Mouse (Mus musculus): ENCODE results near the gene Scube2. TPM values are rescaled to one million over a fixed set of nuclear protein-coding genes. Genes with fewer than 3 reads are reported as not detected.
A peak's percentile ranks its signal among the peaks of the same experiment; 100 is the strongest.

The Scube2 gene
- total RNA-seq, 2 experiments from 2014 or later, result not detected

GRCm38 (mm10) chr7:109807616-109808485 is 57.6 kb downstream of the Scube2 start:
- no peak for ATAC-seq (replicated peaks; ENCODE audit: low FRiP score, low TSS enrichment, poor library complexity, severe bottlenecking)

- peak; percentile 89 for ATAC-seq (replicated peaks; ENCODE audit: low FRiP score, low TSS enrichment, poor library complexity, severe bottlenecking)
Measured at GRCm38 (mm10) chr7:109804843-109805242, 60.6 kb downstream of the Scube2 start.

GRCm38 (mm10) chr7:109804355-109804754 is 61.1 kb downstream of the Scube2 start:
- 0 out of 2 replicates have a peak, but pooled peaks have one; percentile 2 for ATAC-seq (replicated peaks; ENCODE audit: low FRiP score, low TSS enrichment, poor library complexity, severe bottlenecking)

- no peak for ATAC-seq (replicated peaks; ENCODE audit: low FRiP score, low TSS enrichment, poor library complexity, severe bottlenecking)
Measured at GRCm38 (mm10) chr7:109803516-109803915, 62.0 kb downstream of the Scube2 start.

- no peak for ATAC-seq (replicated peaks; ENCODE audit: low FRiP score, low TSS enrichment, poor library complexity, severe bottlenecking)
Measured at GRCm38 (mm10) chr7:109800626-109801025, 64.9 kb downstream of the Scube2 start.

- ATAC-seq (replicated peaks; ENCODE audit: low FRiP score, low TSS enrichment, poor library complexity, severe bottlenecking), result no peak
Measured at GRCm38 (mm10) chr7:109799168-109799567, 66.3 kb downstream of the Scube2 start.

GRCm38 (mm10) chr7:109795564-109795963 is 69.9 kb downstream of the Scube2 start:
- peak; percentile 35 for ATAC-seq (replicated peaks; ENCODE audit: low FRiP score, low TSS enrichment, poor library complexity, severe bottlenecking)

- no peak for ATAC-seq (replicated peaks; ENCODE audit: low FRiP score, low TSS enrichment, poor library complexity, severe bottlenecking)
Measured at GRCm38 (mm10) chr7:109794556-109794955, 70.9 kb downstream of the Scube2 start.

- peak; percentile 76 for ATAC-seq (replicated peaks; ENCODE audit: low FRiP score, low TSS enrichment, poor library complexity, severe bottlenecking)
Measured at GRCm38 (mm10) chr7:109792759-109793158, 72.7 kb downstream of the Scube2 start.

GRCm38 (mm10) chr7:109790818-109791217 is 74.7 kb downstream of the Scube2 start:
- no peak for ATAC-seq (replicated peaks; ENCODE audit: low FRiP score, low TSS enrichment, poor library complexity, severe bottlenecking)

- ATAC-seq (replicated peaks; ENCODE audit: low FRiP score, low TSS enrichment, poor library complexity, severe bottlenecking), result peak; percentile 60
Measured at GRCm38 (mm10) chr7:109787860-109788259, 77.6 kb downstream of the Scube2 start.

- ATAC-seq (replicated peaks; ENCODE audit: low FRiP score, low TSS enrichment, poor library complexity, severe bottlenecking), result no peak
Measured at GRCm38 (mm10) chr7:109783281-109783680, 82.2 kb downstream of the Scube2 start.

GRCm38 (mm10) chr7:109781470-109782203 is 83.8 kb downstream of the Scube2 start, which contains the start of gene Nrip3:
Nrip3 (minus strand) TSS chr7:109782025.
- peak; percentile 79 for ATAC-seq (replicated peaks; ENCODE audit: low FRiP score, low TSS enrichment, poor library complexity, severe bottlenecking)

GRCm38 (mm10) chr7:109781087-109781469 is 84.4 kb downstream of the Scube2 start:
- peak; percentile 68 for ATAC-seq (replicated peaks; ENCODE audit: low FRiP score, low TSS enrichment, poor library complexity, severe bottlenecking)

GRCm38 (mm10) chr7:109772251-109772650 is 93.2 kb downstream of the Scube2 start:
- no peak for ATAC-seq (replicated peaks; ENCODE audit: low FRiP score, low TSS enrichment, poor library complexity, severe bottlenecking)

GRCm38 (mm10) chr7:109768699-109769383 is 96.6 kb downstream of the Scube2 start:
- ATAC-seq (replicated peaks; ENCODE audit: low FRiP score, low TSS enrichment, poor library complexity, severe bottlenecking), result peak; percentile 55

- ATAC-seq (replicated peaks; ENCODE audit: low FRiP score, low TSS enrichment, poor library complexity, severe bottlenecking), result 0 out of 2 replicates have a peak, but pooled peaks have one; percentile 39
Measured at GRCm38 (mm10) chr7:109767575-109768350, 97.7 kb downstream of the Scube2 start.

GRCm38 (mm10) chr7:109764009-109764408 is 101.5 kb downstream of the Scube2 start:
- ATAC-seq (replicated peaks; ENCODE audit: low FRiP score, low TSS enrichment, poor library complexity, severe bottlenecking), result no peak

GRCm38 (mm10) chr7:109756291-109756690 is 109.2 kb downstream of the Scube2 start:
- no peak for ATAC-seq (replicated peaks; ENCODE audit: low FRiP score, low TSS enrichment, poor library complexity, severe bottlenecking)
